Mouse (Mus musculus): ENCODE measurements at regions not wholly inside any gene's neighbourhood (a gene's known extent, or its start where the extent isn't known, plus 50 kb on each side); places are given as distances from the start of the nearest gene placed in this dataset.
"Not testable (repeated sequence)": the region's sequence is repeated elsewhere in the genome, so short reads cannot be mapped to it uniquely, and the experiment has no call there.

- no peak for TF ChIP-seq CTCF (IDR thresholded peaks at IDR 0.05)
- H3K4me3 ChIP-seq = no peak overlapping the region
- intact Hi-C loops (cut with DNase I) = loop anchor here (2.0 kb wide), 1 partner anchor 21 kb away; no protein-coding TSS in a partner anchor
- no peak overlapping the region for H3K27ac ChIP-seq
- no peak for DNase-seq (ENCODE audit: extremely low spot score in 1 of 2, low spot score in 2 of 2)
Observed at GRCm38 (mm10) chr6:79619991-79620390, 197.7 kb upstream of the Gm20594 start.

- H3K27ac ChIP-seq; intact Hi-C loops (cut with DNase I); DNase-seq (ENCODE audit: extremely low spot score in 1 of 2, low spot score in 2 of 2); H3K4me3 ChIP-seq: not testable (repeated sequence)
Observed at GRCm38 (mm10) chr6:79631683-79632082, 186.0 kb upstream of the Gm20594 start.

- Histone ChIP-seq H3K4me3 (no peak overlapping the region), H3K27ac (no peak overlapping the region)
- intact Hi-C loops (cut with DNase I) = no loop called here
- DNase-seq (ENCODE audit: extremely low spot score in 1 of 2, low spot score in 2 of 2) = no peak
- TF ChIP-seq CTCF (IDR thresholded peaks at IDR 0.05) = peak; percentile 42
Observed at GRCm38 (mm10) chr6:79651286-79651685, 166.4 kb upstream of the Gm20594 start.
